Mouse (Mus musculus) ovary, adult 18-20 months (tissue): ENCODE measurements around the gene Zfp27.
"Not testable (repeated sequence)": the region's sequence is repeated elsewhere in the genome, so short reads cannot be mapped to it uniquely, and the experiment has no call there.

Experiments
- DNase-seq: peaks from one replicate; pipeline ENCODE4 v3.0.0; 2022; ENCODE audit warnings: low spot score, mixed read lengths

Zfp27 gene

GRCm38 (mm10) chr7:29890501-29890900 lies 15.9 kb downstream of the Zfp27 start:
- no peak for DNase-seq

GRCm38 (mm10) chr7:29880916-29881315 lies 25.5 kb downstream of the Zfp27 start:
- DNase-seq: no peak

GRCm38 (mm10) chr7:29880056-29880455 lies 26.3 kb downstream of the Zfp27 start:
- no peak for DNase-seq

GRCm38 (mm10) chr7:29877561-29877960 lies 28.8 kb downstream of the Zfp27 start:
- DNase-seq: not testable (repeated sequence)

- DNase-seq: no peak
Observed at GRCm38 (mm10) chr7:29874256-29874655, 32.1 kb downstream of the Zfp27 start.

- DNase-seq: no peak
Observed at GRCm38 (mm10) chr7:29861660-29862059, 44.7 kb downstream of the Zfp27 start.

GRCm38 (mm10) chr7:29859532-29860517 lies 46.5 kb downstream of the Zfp27 start, which contains the start of gene Zfp420:
Gene Zfp420 (plus strand): TSS chr7:29859979.
- DNase-seq: peak; percentile 86

- DNase-seq: peak; percentile 60
Observed at GRCm38 (mm10) chr7:29853219-29853842, 53.0 kb downstream of the Zfp27 start, which contains the start of gene Zfp940. Gene Zfp940 (minus strand): TSS chr7:29853669.

GRCm38 (mm10) chr7:29852831-29853218 lies 53.5 kb downstream of the Zfp27 start:
- DNase-seq: no peak

GRCm38 (mm10) chr7:29844616-29845015 lies 61.8 kb downstream of the Zfp27 start:
- no peak for DNase-seq
